Comparison of ENCODE assay signal across 11 mouse cellular contexts in the genomic region with DNA sequence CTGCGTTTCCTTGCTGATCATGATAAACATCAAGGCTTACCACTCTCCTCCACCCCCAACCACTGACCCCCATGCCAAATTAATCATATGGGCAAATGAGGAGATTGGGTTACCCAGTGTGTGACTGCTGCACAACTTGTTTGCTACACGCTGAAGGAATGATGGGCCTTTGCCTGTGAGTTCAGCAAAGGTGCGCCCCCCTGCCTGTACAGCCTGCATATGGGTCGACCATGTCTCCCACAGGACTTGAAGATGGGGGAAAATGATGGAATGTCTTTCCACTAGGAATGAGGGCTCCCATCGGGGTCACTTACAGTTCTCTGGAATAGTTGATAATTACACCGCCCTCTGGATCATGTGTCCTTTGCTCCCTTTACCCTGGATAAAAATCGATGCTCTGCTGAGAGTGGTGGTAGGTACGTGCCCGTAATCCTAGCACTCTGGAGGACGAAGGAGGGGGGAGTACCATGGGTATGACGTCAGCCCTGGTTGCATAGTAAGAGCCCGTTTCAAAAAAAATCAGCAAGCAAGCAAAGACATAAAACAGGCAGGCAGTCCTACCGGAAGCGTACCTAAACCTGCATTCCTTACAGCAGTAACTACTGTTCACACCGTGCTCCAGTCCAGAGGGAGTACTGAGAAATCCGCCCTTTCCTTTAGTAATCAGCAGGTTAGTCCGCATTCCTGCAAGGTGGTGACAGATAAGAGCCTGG. TPM values are rescaled to one million over a fixed set of nuclear protein-coding genes. Genes with fewer than 3 reads are reported as not detected.
DNase-seq lines count a peak whose midpoint lies in the region; ATAC-seq lines count a peak whose summit lies in the region.
"Had no signal": no experiment of that assay in that cellular context is flagged by ENCODE, and none has a peak within 500 bp of the region (broad histone marks: within the 10 kb centered on the region; RNA-seq: fewer than 3 reads in every experiment).

No protein-coding gene starts in this region.

- intact Hi-C loops in heart, postnatal 36 days (cut with DNase I): no loop called here

- no peak for DNase-seq in heart, postnatal 36 days
- DNase-seq in urinary bladder, postnatal 14 days (ENCODE audit: low spot score): peak; percentile 66
- DNase-seq in urinary bladder, postnatal 25 days (ENCODE audit: low spot score): no peak
- DNase-seq in liver, embryonic 11.5 days (ENCODE audit: low spot score): no peak
- peak; percentile 51 for DNase-seq in yolk sac, embryonic 10.5 days (ENCODE audit: low spot score)
- DNase-seq in left cerebral cortex, adult 18-20 months (ENCODE audit: low spot score in 2 of 2): no peak
- DNase-seq in thymus, postnatal 36 days: no peak
- DNase-seq: cerebellum, adult 11-12 months had no signal

- no peak overlapping the region for H3K9ac ChIP-seq in heart, embryonic 14.5 days (ENCODE audit: low read length)
- H3K9ac ChIP-seq in liver, embryonic 11.5 days (ENCODE audit: low read depth, low read length): no peak overlapping the region

- no peaks in the 10 kb centered on the region for H3K4me1 ChIP-seq in heart, embryonic 14.5 days (ENCODE audit: control insufficient read depth in 2 of 2, insufficient read depth in 2 of 2, low read length in 2 of 2)
- H3K4me1 ChIP-seq in liver, embryonic 11.5 days (replicated peaks; ENCODE audit: control insufficient read depth, insufficient read depth, low read length): no peaks in the 10 kb centered on the region; the same call in 1 of the 2 replicates

- H3K27me3 ChIP-seq in heart, embryonic 14.5 days (ENCODE audit: control insufficient read depth, insufficient read depth, low read length): peaks cover 4% of the 10 kb centered on the region; the same call in 1 of the 2 replicates
- no peaks in the 10 kb centered on the region for H3K27me3 ChIP-seq in liver, embryonic 11.5 days (replicated peaks; ENCODE audit: control insufficient read depth, insufficient read depth, low read length)

- no peak for ATAC-seq in heart, embryonic 14.5 days (ENCODE audit: insufficient number of reproducible peaks, insufficient read depth, low FRiP score, low read depth)
- peak; percentile 79 for ATAC-seq in liver, embryonic 11.5 days (replicated peaks; ENCODE audit: low FRiP score)
- ATAC-seq: CD4-positive, CD25-positive, alpha-beta regulatory T cell, adult 4 months had no signal

- H3K27ac ChIP-seq in heart, embryonic 14.5 days (replicated peaks in 1 of 2; ENCODE audit: control insufficient read depth in 1 of 2, insufficient read depth in 1 of 2, low read depth in 2 of 2, low read length in 2 of 2): no peak overlapping the region
- H3K27ac ChIP-seq in liver, embryonic 11.5 days (ENCODE audit: low read depth, low read length): 0 out of 2 replicates have a peak overlapping the region, but pooled peaks have one; percentile 13

- no peaks in the 10 kb centered on the region for H3K9me3 ChIP-seq in heart, embryonic 14.5 days (ENCODE audit: control insufficient read depth, low read length)
- H3K9me3 ChIP-seq in liver, embryonic 11.5 days (ENCODE audit: control insufficient read depth, low read length): no peaks in the 10 kb centered on the region

- H3K4me2 ChIP-seq in heart, embryonic 14.5 days (ENCODE audit: low read length): peak overlapping the region; percentile 44
- peak overlapping the region; percentile 26; the same call in 1 of the 2 replicates for H3K4me2 ChIP-seq in liver, embryonic 11.5 days

- H3K4me3 ChIP-seq in heart, embryonic 14.5 days (ENCODE audit: control insufficient read depth in 1 of 2, insufficient read depth in 1 of 2, low read depth in 1 of 2, low read length in 2 of 2): no peak overlapping the region; a peak in 1 of 4 replicates
- 0 out of 2 replicates have a peak overlapping the region, but pooled peaks have one; percentile 20 for H3K4me3 ChIP-seq in liver, embryonic 11.5 days (ENCODE audit: low read depth, low read length)

- H3K36me3 ChIP-seq in heart, embryonic 14.5 days (ENCODE audit: control insufficient read depth, insufficient read depth, low read length): no peaks in the 10 kb centered on the region
- H3K36me3 ChIP-seq in liver, embryonic 11.5 days (ENCODE audit: control insufficient read depth, insufficient read depth, low read length): no peaks in the 10 kb centered on the region

- WGBS in heart, embryonic 14.5 days: 29% methylated on average over 17 of the region's 17 CpGs
- WGBS in liver, embryonic 11.5 days: 34% methylated on average over 17 of the region's 17 CpGs

RNA-seq across cellular contexts. Expression of a gene that starts 11.7 kb away (rescaled TPM):
- 0.22 and 0.23 TPM in 2 replicates for polyA plus RNA-seq in heart, embryonic 14.5 days (2014; fragmentation: Nextera tagmentation; extraction: Ambion mirVana)
- not detected for total RNA-seq in heart, postnatal 36 days (2021)
- 1.7 and 2.2 TPM in 2 replicates for polyA plus RNA-seq in liver, embryonic 11.5 days (2014; fragmentation: Nextera tagmentation; extraction: Ambion mirVana)
- total RNA-seq in left cerebral cortex, adult 18-20 months (2021): under 1 TPM in 1 of 2 experiments, not detected in 1; 0.23 TPM
- total RNA-seq: monocyte, adult 5-6 weeks had no signal

RNA-seq across cellular contexts. Expression of a gene that starts 22.8 kb away (rescaled TPM):
- polyA plus RNA-seq in heart, embryonic 14.5 days (2014; fragmentation: Nextera tagmentation; extraction: Ambion mirVana): not detected in 2 replicates
- not detected for total RNA-seq in heart, postnatal 36 days (2021)
- not detected in 2 replicates for polyA plus RNA-seq in liver, embryonic 11.5 days (2014; fragmentation: Nextera tagmentation; extraction: Ambion mirVana)
- total RNA-seq in left cerebral cortex, adult 18-20 months (2021): not detected
- total RNA-seq: monocyte, adult 5-6 weeks had no signal
- polyA plus RNA-seq: CD4-positive, CD25-positive, alpha-beta regulatory T cell, adult 4 months had no signal

RNA-seq across cellular contexts. Expression of a gene that starts 46.5 kb away (rescaled TPM):
- 51.7 and 54.8 TPM in 2 replicates for polyA plus RNA-seq in heart, embryonic 14.5 days (2014; fragmentation: Nextera tagmentation; extraction: Ambion mirVana)
- 10 to 100 TPM; 23.0 to 23.9 TPM for total RNA-seq in heart, postnatal 36 days (2021)
- polyA plus RNA-seq in liver, embryonic 11.5 days (2014; fragmentation: Nextera tagmentation; extraction: Ambion mirVana): 108 and 110 TPM in 2 replicates
- 10 to 100 TPM; 22.0 to 23.4 TPM for total RNA-seq in left cerebral cortex, adult 18-20 months (2021)

Comparison
In these comparisons a context has a peak if more than half of its experiments do, and no peak if none do; other contexts are left out.
1. DNase-seq: peak in urinary bladder, postnatal 14 days (single experiment) and yolk sac, embryonic 10.5 days (single experiment); none in heart, postnatal 36 days (0 of 2), urinary bladder, postnatal 25 days (single experiment), liver, embryonic 11.5 days (single experiment), left cerebral cortex, adult 18-20 months (0 of 2) and thymus, postnatal 36 days (0 of 2).